Mouse (Mus musculus): ENCODE results near the gene Nip7. TPM values are rescaled to one million over a fixed set of nuclear protein-coding genes. Genes with fewer than 3 reads are reported as not detected.
A peak's percentile ranks its signal among the peaks of the same experiment; 100 is the strongest.

Gene Nip7
- polyA plus RNA-seq, 1 experiment from 2014 or later: 92.7 TPM

DNA sequence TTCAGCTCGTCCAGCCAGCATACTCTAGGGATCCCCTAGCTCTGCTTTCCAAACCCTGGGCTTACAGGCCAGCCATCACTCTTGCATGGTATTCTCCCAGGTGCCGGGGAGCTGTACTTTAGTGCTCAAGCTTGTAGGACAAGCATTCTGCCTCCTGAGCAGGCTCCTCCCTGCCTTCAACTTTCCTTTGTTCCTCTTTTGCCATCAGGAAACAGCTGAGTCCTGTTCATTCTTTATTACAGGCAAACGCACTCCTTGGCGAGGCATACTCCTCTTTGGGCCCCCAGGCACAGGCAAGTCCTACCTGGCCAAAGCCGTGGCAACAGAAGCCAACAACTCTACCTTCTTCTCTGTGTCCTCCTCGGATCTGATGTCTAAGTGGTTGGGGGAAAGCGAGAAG is 16.0 kb upstream of the Nip7 start:
- no peak for ATAC-seq (ENCODE audit: low FRiP score)
- no peaks in the 10 kb centered on the region for H3K4me1 ChIP-seq
- no peak overlapping the region for H3K9ac ChIP-seq
- H3K36me3 ChIP-seq (replicated peaks): peaks cover 82% of the 10 kb centered on the region
- no peaks in the 10 kb centered on the region for H3K9me3 ChIP-seq
- H3K27ac ChIP-seq: no peak overlapping the region
- WGBS: 90% methylated on average over 7 of the region's 7 CpGs
- H3K27me3 ChIP-seq: no peaks in the 10 kb centered on the region
- H3K4me3 ChIP-seq (replicated peaks): no peak overlapping the region
- no peak overlapping the region for H3K4me2 ChIP-seq

- H3K4me3 ChIP-seq (replicated peaks): no peak overlapping the region
- WGBS: 93% methylated on average over 6 of the region's 6 CpGs
Measured at GRCm38 (mm10) chr8:107045478-107045877, 11.2 kb upstream of the Nip7 start.

DNA sequence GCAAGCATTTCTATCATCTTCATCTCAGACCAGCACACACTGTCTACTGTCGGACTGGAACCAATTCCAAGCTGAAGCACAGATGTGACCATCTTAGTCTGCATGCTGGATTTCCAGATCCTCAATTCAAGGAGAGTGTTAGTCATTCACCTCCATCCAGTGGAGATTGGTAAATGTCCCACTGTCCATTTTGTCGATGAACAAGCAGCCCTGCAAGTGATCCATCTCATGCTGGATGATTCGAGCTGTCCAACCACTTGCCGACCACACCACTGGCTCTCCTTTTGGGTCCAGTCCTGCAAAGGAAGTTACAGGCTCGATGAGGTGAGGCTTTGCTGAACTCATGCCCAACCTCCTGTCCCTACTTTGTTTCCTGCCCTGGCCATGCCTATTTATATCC is 9.7 kb upstream of the Nip7 start:
- 94% methylated on average over 5 of the region's 5 CpGs for WGBS
- Histone ChIP-seq H3K9ac (no peak overlapping the region), H3K4me1 (peaks cover 24% of the 10 kb centered on the region), H3K9me3 (no peaks in the 10 kb centered on the region), H3K27ac (no peak overlapping the region), H3K4me3 (replicated peaks) (no peak overlapping the region), H3K27me3 (no peaks in the 10 kb centered on the region), H3K4me2 (no peak overlapping the region), H3K36me3 (replicated peaks) (peaks cover 81% of the 10 kb centered on the region)
- ATAC-seq (ENCODE audit: low FRiP score): no peak

More at GRCm38 (mm10) chr8:107045478-107045877, 11.2 kb upstream of the Nip7 start:
- H3K4me2 ChIP-seq: no peak overlapping the region
- no peaks in the 10 kb centered on the region for H3K9me3 ChIP-seq
- H3K27me3 ChIP-seq: no peaks in the 10 kb centered on the region
- H3K4me1 ChIP-seq: peaks cover 24% of the 10 kb centered on the region
- no peak overlapping the region for H3K9ac ChIP-seq
- H3K27ac ChIP-seq: no peak overlapping the region
- H3K36me3 ChIP-seq (replicated peaks): peaks cover 81% of the 10 kb centered on the region
- no peak for ATAC-seq (ENCODE audit: low FRiP score)

GRCm38 (mm10) chr8:107048061-107048941 is 8.4 kb upstream of the Nip7 start, which contains the start of gene Pdf:
Gene Pdf (minus strand): TSS chr8:107048614.
- Histone ChIP-seq H3K4me3 (replicated peaks) (peak within 1 kb of the TSS; percentile 89), H3K27ac (peak within 1 kb of the TSS; percentile 92), H3K9ac (peak within 1 kb of the TSS; percentile 80), H3K4me1 (peaks cover 24% of the 10 kb centered on the region), H3K4me2 (peak within 1 kb of the TSS; percentile 92), H3K36me3 (replicated peaks) (peaks cover 81% of the 10 kb centered on the region), H3K27me3 (no peaks in the 10 kb centered on the region), H3K9me3 (no peaks in the 10 kb centered on the region)
- under 1% methylated on average over 87 of the region's 87 CpGs for WGBS
- ATAC-seq (ENCODE audit: low FRiP score): peak; percentile 85

DNA sequence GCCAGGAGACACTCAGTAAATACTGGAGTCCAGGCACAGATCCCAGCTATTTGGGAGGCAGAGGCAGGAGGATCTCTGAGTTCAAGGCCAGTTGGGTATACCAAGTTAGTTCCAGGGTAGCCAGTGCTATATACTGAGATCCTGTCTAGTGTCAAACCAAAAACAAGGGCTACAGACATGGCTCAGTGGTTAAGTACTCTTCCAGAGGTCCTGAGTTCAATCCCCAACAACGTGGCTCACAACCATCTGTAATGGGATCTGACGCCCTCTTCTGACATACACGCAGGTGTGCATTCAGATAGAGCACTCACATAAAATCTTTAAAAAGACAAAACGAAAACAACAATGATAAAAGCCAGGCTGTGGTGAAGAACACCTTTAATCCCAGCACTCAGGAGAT is 7.2 kb upstream of the Nip7 start:
- Histone ChIP-seq H3K27ac (no peak overlapping the region), H3K9me3 (no peaks in the 10 kb centered on the region), H3K4me3 (replicated peaks) (peak overlapping the region; percentile 89), H3K4me2 (peak overlapping the region; percentile 92; the same call in 1 of the 2 replicates), H3K27me3 (no peaks in the 10 kb centered on the region), H3K36me3 (replicated peaks) (peaks cover 78% of the 10 kb centered on the region), H3K4me1 (peaks cover 24% of the 10 kb centered on the region), H3K9ac (0 out of 2 replicates have a peak overlapping the region, but pooled peaks have one; percentile 80)
- no peak for ATAC-seq (ENCODE audit: low FRiP score)
- 92% methylated on average over 4 of the region's 4 CpGs for WGBS

GRCm38 (mm10) chr8:107052046-107052445 is 4.6 kb upstream of the Nip7 start:
- H3K27me3 ChIP-seq: no peaks in the 10 kb centered on the region
- no peaks in the 10 kb centered on the region for H3K9me3 ChIP-seq
- peaks cover 31% of the 10 kb centered on the region for H3K4me1 ChIP-seq
- no peak overlapping the region for H3K27ac ChIP-seq
- H3K4me3 ChIP-seq (replicated peaks): no peak overlapping the region
- H3K36me3 ChIP-seq (replicated peaks): peaks cover 58% of the 10 kb centered on the region
- H3K9ac ChIP-seq: no peak overlapping the region
- no peak overlapping the region for H3K4me2 ChIP-seq
- no peak for ATAC-seq (ENCODE audit: low FRiP score)
- WGBS: 98% methylated on average over 8 of the region's 8 CpGs

DNA sequence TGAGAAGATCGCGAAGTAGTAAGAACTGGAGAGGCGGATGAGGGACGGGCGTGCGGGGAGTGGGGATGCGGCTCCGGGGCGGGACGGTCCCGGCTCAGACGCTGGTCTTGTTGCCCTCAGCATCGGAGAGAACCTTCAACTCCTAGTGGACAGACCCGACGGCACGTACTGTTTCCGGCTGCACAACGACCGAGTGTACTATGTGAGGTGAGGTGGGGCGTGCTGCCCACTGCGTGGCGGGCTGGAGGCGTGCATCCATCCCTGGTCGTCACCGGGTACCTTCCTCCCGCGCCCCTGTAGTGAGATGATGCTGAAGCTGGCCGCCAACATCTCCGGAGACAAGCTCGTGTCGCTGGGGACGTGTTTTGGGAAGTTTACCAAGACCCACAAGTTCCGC is 294 bp downstream of the Nip7 start:
- Histone ChIP-seq H3K4me3 (replicated peaks) (peak overlapping the region; percentile 99), H3K9ac (peak overlapping the region; percentile 89), H3K36me3 (replicated peaks) (peaks cover 49% of the 10 kb centered on the region), H3K27me3 (no peaks in the 10 kb centered on the region), H3K27ac (no peak overlapping the region), H3K9me3 (no peaks in the 10 kb centered on the region), H3K4me2 (peak overlapping the region; percentile 88), H3K4me1 (peaks cover 19% of the 10 kb centered on the region)
- WGBS: under 1% methylated on average over 33 of the region's 33 CpGs
- ATAC-seq (ENCODE audit: low FRiP score): no peak; the same call in 1 of the 2 replicates

DNA sequence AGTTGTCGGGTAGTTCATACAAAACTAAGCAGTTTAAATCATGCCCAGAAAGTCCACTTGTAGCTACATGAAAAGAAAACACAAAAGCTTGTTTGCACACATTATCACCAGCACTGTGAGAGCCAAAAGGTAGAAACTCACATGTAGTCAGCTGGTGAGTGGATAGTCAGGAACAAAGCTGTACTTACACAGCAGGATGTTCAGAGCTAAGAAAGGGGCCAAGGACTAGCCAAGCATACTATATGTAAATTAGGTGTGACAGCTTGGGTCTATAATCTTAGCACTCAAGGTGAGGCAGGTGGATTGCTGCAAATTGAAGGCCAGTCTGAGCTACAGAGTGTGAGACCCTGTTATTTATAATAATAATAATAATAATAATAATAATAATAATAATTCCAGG is 5.9 kb downstream of the Nip7 start:
- Histone ChIP-seq H3K4me3 (replicated peaks) (no peak overlapping the region), H3K9me3 (no peaks in the 10 kb centered on the region), H3K4me2 (no peak overlapping the region), H3K9ac (no peak overlapping the region), H3K27me3 (no peaks in the 10 kb centered on the region), H3K36me3 (replicated peaks) (peaks cover 21% of the 10 kb centered on the region), H3K4me1 (peaks cover 7% of the 10 kb centered on the region), H3K27ac (no peak overlapping the region)
- ATAC-seq (ENCODE audit: low FRiP score): no peak
- 87% methylated on average over 1 of the region's 1 CpGs for WGBS

DNA sequence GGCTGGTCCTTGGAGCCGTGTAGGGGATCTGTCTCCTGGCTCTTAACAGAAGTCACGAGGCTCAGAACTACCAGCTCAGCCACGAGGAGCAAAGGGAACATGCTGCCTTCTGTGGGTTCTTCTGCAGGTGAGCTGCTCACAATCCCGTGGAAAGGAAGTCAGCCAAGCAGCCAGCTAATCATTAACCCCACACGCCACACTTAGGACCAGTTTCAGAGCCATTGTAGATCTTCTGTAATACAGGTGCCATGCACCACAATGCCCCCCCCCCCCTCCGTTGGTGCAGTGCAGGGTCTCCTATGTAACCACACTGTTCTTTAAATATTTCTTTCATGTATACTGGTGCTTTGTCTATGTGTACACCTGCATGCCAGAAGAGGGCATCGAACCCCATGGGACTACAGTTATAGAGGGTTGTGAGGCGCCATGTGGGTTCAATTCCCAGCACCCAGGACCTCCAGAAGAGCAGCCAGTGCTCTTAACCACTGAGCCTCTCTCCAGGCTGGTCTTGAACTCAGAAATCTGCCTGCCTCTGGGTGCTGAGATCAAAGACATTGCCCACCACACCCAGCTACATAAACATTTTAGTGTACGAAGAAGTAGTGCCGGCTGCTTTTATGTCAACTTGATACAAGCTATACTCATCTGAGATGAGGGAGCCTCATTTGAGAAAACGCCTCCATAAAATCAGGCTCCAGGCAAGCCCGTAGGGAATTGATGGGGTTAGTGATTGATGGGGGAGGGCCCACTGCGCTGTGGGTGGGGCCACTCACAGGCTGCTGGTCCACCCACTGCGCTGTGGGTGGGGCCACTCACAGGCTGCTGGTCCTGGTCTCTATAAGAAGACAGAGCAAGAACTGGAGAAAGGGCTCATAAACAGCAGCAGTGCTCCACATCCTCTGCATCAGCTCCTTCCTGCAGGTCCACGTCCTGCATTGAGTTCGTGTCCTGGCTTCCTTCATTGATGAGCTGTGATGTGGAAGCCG is 9.1 kb downstream of the Nip7 start, which contains the start of gene Tmed6:
TSS of gene Tmed6 (minus strand) at position 134 of the 986 bp plus-strand sequence.
- no peaks in the 10 kb centered on the region for H3K9me3 ChIP-seq
- no peak within 1 kb of the TSS for H3K4me2 ChIP-seq
- WGBS: 69% methylated on average over 17 of the region's 17 CpGs
- no peak for ATAC-seq (ENCODE audit: low FRiP score)
- no peak within 1 kb of the TSS for H3K27ac ChIP-seq
- H3K4me1 ChIP-seq: no peaks in the 10 kb centered on the region
- H3K4me3 ChIP-seq (replicated peaks): no peak within 1 kb of the TSS
- H3K36me3 ChIP-seq (replicated peaks): peaks cover 15% of the 10 kb centered on the region
- no peak within 1 kb of the TSS for H3K9ac ChIP-seq
- H3K27me3 ChIP-seq: no peaks in the 10 kb centered on the region

DNA sequence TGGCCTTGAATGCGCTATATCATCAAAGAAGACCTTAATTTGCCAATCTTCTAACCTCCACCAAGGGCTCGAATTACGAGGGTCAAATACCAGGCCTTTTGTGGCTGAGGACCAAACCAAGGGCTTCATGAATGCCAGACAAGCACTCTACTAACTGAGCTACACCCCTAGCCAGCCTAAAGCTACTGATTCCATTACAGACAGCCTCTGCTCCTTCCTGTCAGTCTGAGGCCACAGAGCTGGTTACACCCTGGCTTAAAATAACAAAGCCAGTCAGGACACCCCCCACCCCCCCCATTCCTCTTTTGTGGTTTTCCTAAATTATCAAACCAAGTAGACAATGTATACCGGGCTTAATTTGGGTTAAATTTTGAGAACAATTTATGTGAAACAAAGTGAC is 17.0 kb downstream of the Nip7 start:
- peaks cover 85% of the 10 kb centered on the region for H3K36me3 ChIP-seq (replicated peaks)
- ATAC-seq (ENCODE audit: low FRiP score): no peak
- no peak overlapping the region for H3K4me3 ChIP-seq (replicated peaks)
- H3K9ac ChIP-seq: no peak overlapping the region
- WGBS: 88% methylated on average over 4 of the region's 4 CpGs
- H3K27ac ChIP-seq: no peak overlapping the region
- no peaks in the 10 kb centered on the region for H3K27me3 ChIP-seq
- no peaks in the 10 kb centered on the region for H3K4me1 ChIP-seq
- no peaks in the 10 kb centered on the region for H3K9me3 ChIP-seq
- H3K4me2 ChIP-seq: no peak overlapping the region

DNA sequence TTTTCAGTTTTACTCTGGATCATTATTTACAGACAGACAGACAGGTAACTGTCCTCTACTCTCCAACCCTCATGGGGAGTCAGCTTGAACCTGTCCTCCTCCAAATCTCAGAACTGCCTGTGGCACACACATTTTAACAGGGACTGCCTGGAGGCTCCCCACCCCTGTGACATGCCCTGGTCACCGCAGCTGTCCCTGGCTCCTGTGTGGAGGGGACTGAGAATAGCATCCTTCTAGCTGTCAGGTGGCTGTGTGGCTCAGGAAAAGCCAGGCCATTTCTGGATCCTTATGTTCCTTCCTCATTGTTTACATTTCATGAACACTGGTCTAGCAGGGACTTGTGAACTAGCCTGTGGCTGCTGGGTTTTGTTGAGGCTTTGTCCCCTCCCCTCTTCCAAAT is 17.5 kb downstream of the Nip7 start:
- H3K36me3 ChIP-seq (replicated peaks): peaks cover 85% of the 10 kb centered on the region

More for the DNA sequence above, 17.5 kb downstream of the Nip7 start:
- Histone ChIP-seq H3K27me3 (no peaks in the 10 kb centered on the region), H3K9ac (no peak overlapping the region), H3K4me1 (no peaks in the 10 kb centered on the region), H3K27ac (no peak overlapping the region), H3K9me3 (no peaks in the 10 kb centered on the region), H3K4me2 (no peak overlapping the region), H3K4me3 (replicated peaks) (no peak overlapping the region)
- 100% methylated on average over 1 of the region's 1 CpGs for WGBS
- ATAC-seq (ENCODE audit: low FRiP score): no peak
